Mouse (Mus musculus) lung, postnatal 0 days (tissue): ENCODE measurements around the gene Ankdd1b.

ENCODE experiments used
- CTCF ChIP-seq: IDR thresholded peaks from 2 replicates; pipeline ENCODE4 v1.5.1; 2016; ENCODE audit warnings: antibody characterized with exemption, mild to moderate bottlenecking
- EP300 ChIP-seq: IDR thresholded peaks from 2 replicates; pipeline ENCODE4 v1.6.1; 2016; ENCODE audit warnings: antibody characterized with exemption, mild to moderate bottlenecking, control low read depth

GRCm38 (mm10) chr13:96510635-96511034 lies 39.6 kb upstream of the Ankdd1b start:
- TF ChIP-seq CTCF = no peak
- TF ChIP-seq EP300 = peak; percentile 32
